Mouse (Mus musculus) natural killer cell, adult 2 months (primary cell): ENCODE data around the gene Tecr.
"Not testable (repeated sequence)": the region's sequence is repeated elsewhere in the genome, so short reads cannot be mapped to it uniquely, and the experiment has no call there.

Experiments used
- DNase-seq, 2 experiments: peaks; one replicate each; pipeline ENCODE4 v3.0.0; 2022; ENCODE audit warnings: low spot score in 2 of 2

The Tecr gene

DNA sequence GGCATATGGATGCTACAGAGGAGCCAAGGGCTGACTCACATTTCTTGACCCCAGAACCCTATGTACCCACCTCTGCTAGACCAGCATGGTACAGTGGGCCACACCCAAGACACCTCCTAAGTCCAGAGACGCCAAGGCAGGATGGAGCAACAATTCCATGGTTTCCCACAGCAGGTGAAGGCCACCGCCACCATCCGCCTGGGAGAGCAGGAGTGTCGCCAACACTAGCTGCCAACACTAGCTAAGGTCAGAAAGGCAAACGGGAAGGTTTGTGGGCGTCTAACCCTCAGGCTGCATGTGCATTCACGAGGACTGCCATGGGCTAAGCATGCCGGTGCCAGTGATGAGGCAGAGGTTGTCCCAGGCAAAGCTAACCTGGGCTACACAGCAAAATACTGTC, 25.5 kb downstream of the Tecr start:
- DNase-seq = no peak

DNA sequence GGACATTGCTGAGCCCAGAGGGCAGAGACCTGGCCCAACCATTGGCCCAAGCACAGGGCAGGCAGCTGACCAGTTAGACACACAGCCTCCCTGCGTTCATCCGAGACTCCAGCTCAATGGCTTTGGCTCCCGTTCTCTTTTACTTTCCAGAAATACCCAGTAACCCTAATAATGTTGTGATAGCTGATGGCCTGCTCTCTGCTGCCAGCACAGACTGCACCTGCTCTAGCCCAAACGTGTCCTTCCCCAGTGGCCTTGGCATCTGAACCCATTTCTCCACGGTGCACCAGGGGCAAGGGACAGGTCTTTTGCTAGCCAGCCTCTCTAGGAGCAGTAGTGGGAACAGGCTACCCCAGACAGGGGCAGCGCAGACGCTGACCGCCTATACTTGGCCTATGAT, 26.9 kb downstream of the Tecr start:
- DNase-seq = no peak

DNA sequence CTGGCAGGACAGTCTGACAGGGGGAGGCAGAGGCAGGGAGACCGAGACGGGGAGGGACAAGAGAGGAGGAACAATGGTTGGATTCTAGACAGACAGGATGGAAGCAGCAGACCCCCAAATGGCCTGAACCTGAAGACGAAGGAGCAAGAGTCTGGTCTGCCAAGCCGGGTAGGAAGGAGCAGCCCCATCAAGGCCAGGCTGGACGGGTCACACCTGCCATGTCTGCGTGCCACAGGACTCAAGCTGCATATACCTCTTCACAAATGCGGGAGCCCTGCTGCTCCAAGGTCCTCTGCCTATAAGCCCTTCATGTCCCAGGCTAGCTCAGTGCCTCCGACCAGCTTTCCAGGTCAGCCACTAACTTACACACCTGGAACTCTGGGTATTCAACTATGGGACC, 28.1 kb downstream of the Tecr start:
- DNase-seq = no peak

DNA sequence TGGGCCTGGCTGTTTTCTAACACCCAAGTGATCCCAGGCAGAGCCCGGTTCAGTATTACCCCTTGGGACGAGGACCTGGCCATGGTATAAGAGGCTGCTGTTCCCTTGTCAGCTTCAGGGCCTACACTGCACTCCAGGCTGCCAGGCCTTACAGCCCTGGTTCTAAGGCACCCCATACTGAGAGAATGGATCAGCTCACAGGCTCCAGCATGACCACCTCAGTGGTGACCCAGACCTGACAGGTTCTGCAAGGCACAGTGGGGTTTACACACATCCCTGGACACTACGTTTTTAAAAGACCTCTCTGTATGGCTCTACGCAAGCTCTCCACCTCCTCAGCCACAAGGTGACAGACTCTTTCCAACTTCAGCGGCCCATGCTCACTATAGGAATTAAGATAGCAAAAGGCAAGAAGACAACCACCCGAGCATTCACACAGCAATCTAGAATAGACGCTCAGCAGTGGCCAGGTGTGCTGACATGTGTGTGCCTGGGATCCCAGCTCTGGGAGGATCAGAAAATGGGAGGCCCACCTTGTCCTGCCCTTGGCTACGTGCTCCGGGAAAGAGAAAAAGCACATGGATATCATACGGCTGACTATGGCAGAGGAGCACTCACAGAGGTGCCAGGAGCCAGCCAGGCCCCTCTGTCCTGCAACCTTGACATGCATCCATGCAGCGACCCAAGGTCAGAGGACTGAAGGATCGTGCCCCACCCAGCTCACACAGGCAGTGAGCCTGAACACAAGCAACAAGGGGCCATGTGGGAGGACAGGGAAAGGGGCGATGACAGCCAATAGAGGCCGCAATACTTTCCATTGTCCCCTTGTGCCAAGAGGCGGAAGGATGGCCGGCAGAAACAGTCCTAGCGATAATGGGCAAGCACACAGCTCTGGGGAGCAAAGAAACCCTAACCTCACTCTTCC, 29.4 kb downstream of the Tecr start:
- no peak for DNase-seq

DNA sequence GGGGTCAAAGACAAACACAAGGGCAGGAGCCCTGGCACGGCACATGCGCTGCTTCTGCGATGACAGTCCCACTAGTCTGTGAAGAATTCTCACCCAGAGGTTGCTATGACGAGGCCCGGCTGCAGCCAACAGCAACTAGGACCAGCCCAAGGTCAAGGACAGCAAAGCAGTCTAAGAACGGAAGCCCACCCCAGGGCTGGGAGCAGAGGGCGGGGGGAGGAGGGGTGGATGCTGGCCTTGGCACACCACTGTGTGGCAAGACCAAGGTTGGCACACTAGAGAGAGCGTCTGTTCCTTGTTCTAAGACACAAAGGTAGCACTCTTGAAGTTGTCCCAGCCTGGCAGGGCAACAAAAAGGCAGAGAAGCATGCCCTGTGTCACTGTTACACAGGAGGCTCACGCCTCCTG, 30.4 kb downstream of the Tecr start:
- no peak for DNase-seq

DNA sequence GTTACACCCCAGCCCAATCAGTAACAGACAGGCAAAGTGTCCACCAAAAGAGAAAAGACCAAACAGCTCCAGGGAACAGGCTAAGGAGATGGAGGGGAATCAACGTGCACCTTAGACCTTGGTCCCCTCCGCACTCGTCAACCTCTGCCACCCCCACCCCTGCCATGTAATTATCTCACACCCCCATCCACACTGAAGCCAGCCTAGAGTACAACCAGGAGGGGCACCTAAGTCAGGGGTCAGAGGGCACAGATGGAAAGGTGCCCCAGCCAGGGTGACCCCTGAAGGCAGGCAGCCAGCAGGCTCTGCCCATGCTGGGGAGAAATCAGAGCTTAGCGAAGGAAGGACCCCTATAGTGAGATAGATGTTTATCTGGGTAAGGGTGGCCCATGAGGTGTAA, 30.9 kb downstream of the Tecr start:
- DNase-seq = no peak

DNA sequence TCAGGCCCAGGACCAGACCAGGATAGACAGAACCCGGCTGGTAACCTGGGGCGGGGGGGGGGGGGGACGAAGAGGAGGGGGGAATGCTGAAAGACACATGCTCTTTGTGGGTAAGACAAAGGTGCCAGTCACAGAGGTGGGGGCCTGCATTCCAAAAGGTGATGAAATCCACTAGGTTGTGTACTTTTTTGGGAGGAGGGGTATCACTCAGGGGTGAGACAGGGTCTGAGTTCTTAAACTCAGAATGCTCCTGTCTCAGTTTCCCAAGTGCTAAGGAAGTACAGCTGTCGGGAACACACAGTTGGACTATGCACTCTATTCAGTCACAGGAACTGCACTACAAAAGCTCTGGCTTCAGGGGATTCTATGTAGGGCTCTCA, 31.3 kb downstream of the Tecr start:
- DNase-seq = no peak

DNA sequence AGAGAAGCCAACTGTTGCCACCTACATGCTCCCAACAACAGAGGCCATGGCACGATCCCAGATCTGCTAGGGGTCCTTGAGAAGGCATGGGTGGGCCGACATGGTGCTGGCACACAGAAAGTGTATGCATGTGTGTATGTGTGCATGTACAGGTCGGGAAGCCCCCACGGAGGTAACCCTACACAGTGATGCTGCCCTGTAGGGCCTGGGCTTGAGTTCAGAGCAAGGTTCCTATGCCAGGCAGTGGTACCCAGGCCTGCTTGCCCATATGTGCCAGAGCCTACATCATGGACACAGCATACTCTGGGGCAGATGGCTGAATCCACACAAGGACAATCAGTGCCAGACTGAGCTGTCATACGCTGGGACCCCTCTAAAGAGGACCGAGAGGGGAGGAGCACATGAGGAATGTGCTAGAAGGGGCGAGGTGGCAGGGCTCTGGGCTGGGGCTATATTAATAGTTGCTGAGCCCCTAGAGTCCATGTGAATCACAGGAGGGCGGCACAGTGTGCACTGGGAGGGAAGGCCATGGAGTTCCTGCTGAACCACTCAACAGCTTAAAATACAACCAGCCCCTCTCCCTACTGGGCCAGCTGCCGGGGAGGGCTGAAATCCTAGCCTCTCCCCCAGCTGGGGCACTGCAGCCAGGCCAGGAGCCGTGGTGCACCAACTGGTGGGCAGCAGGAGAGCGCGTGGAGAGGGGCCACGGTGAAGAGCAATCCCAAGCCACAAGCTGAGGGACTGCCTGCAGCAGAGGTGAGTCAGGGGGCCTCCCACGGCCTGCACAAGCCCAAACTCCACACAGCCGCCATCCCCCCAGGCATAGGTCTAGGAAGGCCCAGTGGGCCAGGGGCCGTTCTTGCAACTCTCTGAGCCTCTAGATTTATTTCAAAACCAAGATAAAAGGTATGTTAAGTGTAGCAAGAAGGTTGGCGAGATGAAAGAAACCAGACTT, 31.9 kb downstream of the Tecr start:
- no peak for DNase-seq

DNA sequence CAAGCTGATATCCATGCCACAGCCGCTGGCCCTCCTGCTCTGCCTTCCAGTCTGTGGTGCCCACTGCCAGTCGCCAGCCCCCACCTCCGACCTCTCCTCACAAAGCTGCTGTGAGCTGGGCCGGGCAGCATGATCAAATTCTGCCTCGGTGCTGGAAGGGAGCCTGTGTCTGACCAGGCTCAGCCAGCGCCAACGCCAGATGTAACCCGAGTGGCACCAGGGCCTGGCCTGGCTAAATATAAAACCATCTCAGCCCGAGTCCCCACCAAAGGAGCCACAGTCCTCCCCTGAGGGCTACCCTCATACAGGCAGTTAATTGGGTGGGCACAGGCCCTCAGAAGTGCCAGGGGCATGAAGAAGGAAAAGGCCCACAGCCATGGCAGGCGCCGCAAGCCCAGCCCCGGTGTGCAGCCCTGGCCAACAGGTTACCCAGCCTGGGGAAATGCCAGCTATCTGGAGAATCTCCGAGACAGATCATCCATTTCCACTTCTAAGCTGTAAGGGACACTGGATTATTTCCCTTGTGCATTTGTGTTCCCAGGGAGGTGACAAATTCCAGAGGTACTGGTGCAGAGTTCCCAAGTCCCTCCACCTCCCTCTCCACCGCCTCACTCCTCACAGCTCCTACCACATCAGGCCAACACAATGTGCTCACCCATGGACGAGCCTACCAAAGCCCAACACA, 33.0 kb downstream of the Tecr start:
- no peak for DNase-seq

DNA sequence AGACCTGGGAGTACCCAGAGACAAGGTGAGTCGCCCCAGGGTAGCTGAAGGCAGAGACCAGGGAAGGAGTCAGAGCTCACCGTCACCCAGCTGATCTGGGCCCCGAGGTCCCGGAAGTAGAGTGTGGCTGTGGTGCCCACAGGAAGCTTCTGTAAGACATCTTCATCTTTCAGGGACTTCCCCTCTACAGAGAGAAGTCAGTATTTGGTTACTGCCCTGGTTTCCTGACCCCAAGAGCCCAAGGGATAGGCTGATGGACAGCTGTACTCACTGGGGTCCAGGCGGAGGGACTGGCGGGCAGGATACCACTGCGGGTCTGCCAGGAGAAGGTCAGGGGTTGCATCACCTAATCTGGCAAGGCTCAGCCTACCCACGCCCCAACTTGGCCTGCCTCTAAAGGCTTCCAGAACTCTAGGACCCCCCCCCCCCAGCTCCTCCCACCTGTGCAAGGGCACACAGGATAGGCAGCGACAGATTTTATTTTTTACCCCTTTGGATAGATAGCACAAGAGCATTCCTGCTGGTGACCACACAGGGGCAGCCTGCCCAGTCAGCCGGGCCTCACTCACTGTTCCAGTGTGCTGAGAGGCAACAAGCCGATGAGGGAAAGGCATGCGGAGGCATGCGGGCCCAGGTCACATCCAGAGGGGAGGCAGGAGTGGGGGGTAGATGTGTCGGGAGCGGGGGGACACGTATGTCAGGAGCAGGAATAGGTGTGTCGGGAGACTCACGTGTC, 34.5 kb downstream of the Tecr start:
- peak; percentile 79 to 80 for DNase-seq

DNA sequence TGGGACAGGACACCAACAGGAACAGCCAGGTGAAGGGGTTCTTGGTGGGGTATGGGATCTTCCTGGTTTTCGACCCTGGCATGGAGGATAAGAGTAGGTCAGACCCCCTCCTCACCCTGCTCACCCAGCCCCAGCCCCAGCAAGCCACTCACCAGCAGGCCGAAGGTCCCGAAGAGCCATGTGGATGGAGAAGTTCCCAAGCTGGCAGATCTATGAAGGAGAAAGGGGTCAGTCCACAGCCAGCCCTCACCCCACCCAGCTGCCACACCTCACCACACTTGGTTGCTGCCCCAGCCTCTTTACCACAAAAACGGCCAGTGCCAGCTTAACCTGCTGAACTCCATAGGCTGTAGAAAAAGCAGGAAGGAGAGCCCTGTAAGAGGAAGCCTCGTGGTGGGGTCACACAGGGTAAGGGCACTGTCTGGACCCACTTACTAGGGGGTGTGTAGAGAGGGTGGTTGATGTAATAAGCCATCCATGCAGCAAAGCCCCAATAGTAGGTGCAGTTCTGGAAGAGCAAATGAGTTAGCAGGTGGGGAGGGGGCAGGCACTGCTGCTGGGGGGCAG, 35.4 kb downstream of the Tecr start:
- no peak for DNase-seq

DNA sequence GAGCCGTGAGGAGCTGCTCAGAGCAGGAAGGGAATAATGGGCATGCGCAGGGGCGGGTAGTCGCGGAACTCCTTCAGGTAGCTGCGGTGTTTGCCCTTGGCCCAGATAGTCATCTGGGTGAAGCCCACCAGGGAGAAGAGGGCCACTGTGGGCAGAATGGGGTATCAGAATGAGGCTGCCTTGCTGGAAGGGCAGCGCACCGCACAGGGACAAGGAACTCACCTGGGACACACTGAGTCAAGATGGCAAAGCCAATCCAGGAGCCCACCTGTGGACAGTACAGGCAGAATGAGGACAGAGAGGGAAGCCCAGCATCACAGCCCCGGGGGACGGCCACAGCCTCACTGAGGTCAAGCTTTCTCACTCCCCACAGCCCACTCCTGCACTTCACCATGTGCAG, 36.0 kb downstream of the Tecr start:
- DNase-seq = no peak

DNA sequence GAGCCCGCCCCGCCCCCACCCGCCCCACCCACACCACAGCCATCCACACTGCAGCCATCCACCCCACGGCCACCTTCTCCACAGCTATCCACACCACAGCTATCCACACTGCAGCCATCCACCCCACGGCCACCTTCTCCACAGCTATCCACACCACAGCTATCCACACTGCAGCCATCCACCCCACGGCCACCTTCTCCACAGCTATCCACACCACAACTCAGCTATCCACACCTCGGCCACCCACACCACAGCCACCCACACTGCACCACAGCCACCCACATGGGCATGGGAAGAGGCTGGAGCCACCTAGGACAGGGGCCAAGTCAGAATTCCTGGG, 36.8 kb downstream of the Tecr start:
- DNase-seq = not testable (repeated sequence)

DNA sequence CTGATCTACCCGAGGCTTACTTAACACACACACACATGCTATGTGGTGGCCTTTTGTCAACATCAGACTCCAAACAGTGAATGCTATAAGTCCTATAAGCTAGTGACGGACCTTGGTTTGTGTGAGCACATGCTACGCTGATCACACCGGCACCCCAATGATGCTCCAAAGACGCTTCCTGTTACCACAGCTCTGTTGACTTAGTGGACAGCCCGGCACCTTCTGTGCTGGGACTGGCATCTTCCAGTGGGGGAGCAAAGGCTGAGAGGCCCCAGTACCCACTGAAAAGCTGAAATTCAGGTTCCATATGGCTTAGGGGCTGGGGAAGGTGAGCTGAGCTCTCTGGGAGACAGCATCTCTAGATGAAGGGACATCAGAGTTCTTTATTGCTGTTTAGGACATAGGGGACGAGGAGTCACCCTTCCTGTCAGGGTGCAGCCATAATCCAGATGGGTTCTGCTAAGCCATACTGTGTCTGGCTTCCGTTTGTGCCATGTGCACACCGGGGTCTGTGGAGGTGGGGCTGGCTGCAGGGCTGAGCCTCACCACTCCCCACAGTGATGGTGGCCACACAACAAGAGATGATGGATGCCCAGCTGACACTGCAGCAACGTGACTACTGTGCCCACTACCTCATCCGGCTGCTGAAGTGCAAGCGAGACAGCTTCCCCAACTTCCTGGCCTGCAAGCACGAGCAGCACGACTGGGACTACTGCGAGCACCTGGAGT, 37.3 kb downstream of the Tecr start:
- DNase-seq = no peak

DNA sequence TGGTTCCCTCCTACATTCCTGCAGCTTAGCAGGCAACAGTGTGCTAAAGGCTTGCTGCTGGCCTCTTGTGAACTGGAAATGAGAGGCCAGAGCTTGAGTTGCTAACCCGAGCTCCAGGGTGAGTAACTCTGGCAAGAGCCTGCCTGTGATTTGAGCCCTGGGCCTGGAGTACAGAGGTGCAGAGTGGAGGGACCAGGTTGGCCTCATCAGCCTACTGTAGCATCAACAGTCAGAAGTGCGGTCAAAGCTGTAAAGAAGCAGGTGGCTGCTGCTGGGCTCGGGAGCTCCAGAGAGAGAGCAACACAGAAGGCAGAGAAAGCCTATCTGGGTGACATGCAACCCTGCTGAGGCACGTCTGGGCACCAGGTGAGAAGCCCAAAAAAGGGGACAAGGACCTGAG, 38.6 kb downstream of the Tecr start:
- no peak for DNase-seq

DNA sequence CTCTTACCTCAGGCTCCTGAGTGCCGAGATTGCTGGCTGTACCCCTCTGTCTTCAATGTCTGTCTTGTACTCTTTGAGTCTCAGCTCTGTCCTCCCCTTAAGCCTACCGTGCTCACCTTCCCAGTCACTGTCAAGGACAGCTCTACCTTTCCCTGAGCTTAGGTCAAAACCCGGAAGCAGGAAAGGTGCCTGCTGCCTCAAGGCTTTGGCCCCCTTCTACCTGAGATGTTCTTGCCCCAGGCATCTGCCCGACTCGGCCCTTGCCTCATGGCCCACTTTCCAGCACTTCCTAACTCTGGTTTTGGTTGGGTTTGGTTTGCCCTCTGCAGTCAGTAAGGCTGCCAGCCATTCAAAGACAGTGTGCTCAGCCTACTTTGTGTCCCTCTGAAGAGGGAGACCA, 39.0 kb downstream of the Tecr start:
- DNase-seq = no peak

DNA sequence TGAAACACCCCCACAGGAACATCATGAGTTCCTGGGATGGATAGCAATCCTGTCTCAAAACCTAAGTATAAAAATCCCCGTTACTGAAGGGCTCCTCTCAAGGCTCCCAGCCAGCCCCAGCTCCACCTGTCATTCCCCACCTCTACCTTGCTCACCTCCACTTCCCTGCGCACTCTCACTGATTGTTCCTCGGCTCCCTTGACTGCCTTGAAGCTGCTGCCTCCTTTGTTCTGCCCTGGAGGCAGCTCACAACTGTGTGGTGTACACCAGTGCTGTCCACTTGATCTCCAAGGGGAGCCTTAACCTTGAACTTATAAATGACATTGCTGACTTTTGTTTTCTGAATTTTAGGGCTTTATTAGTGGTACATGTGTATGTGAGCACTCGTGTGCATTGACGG, 39.6 kb downstream of the Tecr start:
- DNase-seq = no peak

DNA sequence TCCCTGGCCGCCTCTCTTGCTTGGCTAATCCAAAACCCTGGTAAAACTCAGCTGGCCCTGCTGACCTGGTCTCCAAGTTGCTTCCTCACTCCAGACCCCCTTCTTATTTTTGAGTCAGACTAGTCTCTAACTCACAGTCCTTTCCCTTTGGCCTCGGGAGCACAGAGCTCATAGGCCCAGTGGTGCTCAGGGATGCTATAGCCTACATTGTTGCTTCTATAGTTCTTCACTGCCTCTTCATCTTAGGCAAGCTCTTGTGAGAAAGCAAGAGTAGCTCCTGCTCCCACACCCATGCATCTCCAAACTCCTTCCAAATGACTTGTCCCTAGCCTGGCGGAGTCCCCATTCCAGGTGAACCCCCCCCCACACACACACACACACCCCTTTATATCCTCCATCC, 40.1 kb downstream of the Tecr start:
- no peak for DNase-seq

DNA sequence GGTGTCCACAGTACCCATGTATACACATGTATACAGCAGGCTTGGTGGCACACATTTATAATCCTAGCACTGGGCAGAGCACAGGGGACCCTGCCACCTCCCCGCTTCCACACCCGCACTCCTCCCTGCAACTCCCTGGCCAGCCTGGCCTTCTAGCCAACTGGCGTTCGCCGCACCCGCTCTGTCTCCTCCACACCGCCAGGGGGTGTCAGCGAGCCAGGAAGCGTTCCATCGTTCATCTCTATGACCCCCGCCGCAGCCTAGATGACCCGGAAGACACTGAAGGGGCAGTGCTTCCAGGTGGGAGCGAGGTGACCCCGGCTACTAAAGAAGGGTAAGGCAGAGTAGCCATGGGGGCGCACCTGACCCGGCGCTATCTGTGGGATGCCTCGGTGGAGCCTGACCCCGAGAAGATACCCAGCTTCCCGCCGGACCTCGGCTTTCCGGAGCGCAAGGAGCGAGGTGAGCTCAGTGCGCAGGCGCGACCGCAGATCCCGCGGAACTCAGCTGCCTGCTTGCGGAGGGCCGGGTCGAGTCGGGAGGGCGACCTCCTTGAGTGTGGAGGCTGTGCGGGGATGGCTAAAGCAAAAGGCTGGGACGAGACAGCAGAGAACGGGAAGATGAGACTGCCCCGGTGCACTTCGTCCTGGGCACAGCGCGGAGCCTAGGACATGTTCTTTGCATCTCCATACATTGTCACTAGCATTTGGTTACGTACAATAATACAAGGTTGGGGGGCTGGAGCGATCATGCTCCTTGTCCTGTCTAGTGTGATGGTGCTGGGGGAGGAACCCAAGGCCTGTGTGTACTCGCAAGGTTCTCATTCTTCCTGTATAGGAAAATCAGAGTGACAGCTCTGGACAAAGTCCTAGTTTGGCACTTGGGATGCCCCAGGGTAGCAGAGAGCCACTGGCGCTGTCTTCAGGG, 41.0 kb downstream of the Tecr start, which contains the start of gene Ndufb7:
TSS of gene Ndufb7 (plus strand) at position 203 of the 927 bp plus-strand sequence.
- peak; percentile 95 to 96 for DNase-seq
